In the genomic region with DNA sequence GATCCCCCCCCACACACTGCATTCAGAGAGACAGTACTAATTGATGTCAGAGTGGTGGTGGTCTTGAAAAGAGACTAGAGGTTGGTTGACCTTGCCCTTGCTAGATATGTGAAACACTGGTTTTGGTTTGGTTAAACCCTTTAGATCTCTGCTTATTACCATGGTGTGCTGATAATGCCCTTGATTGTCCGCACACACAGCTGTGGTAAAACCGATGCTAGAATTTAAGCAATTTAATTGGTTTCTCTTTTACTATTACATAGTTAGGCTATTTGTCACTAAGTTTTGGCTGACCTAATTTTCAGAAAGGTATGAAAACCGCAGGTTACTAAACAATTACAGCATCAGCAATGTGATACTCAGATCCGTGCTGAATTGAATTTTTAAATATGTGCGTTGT, we compare ENCODE assay signal across 8 mouse cellular contexts. TPM values are rescaled to one million over a fixed set of nuclear protein-coding genes. Genes with fewer than 3 reads are reported as not detected.
DNase-seq lines count a peak whose midpoint lies in the region; ATAC-seq and TF ChIP-seq lines count a peak whose summit lies in the region.

No protein-coding gene starts in this region.

- peak overlapping the region; percentile 83 for H3K4me2 ChIP-seq in intestine, embryonic 14.5 days (ENCODE audit: low read length)
- peak overlapping the region; percentile 84 for H3K4me2 ChIP-seq in neural tube, embryonic 13.5 days

- H3K36me3 ChIP-seq in intestine, embryonic 14.5 days (ENCODE audit: control insufficient read depth, insufficient read depth, low read length): 0 out of 2 replicates have a peak, but pooled peaks cover 4% of the 10 kb centered on the region
- H3K36me3 ChIP-seq in neural tube, embryonic 13.5 days: no peaks in the 10 kb centered on the region

- DNase-seq in left cerebral cortex, adult 2 months (ENCODE audit: extremely low spot score in 1 of 2, low spot score in 2 of 2): no peak
- DNase-seq in left cerebral cortex, postnatal 25 days (ENCODE audit: low spot score in 2 of 2): no peak
- DNase-seq in intestine, embryonic 14.5 days (ENCODE audit: low spot score): no peak
- no peak for DNase-seq in gastrocnemius, postnatal 10 days
- no peak for DNase-seq in left cerebral cortex, adult 11 months (ENCODE audit: low spot score)
- no peak for DNase-seq in adrenal gland, postnatal 14 days

- no peaks in the 10 kb centered on the region for H3K9me3 ChIP-seq in intestine, embryonic 14.5 days (ENCODE audit: control insufficient read depth, low read length)
- H3K9me3 ChIP-seq in neural tube, embryonic 13.5 days: peaks cover 2% of the 10 kb centered on the region; the same call in 1 of the 2 replicates

- WGBS in intestine, embryonic 14.5 days: 41% methylated on average over 5 of the region's 5 CpGs
- 48% methylated on average over 5 of the region's 5 CpGs for WGBS in neural tube, embryonic 13.5 days

- ATAC-seq in intestine, embryonic 14.5 days (replicated peaks; ENCODE audit: low FRiP score, low TSS enrichment, low read depth): no peak
- no peak for ATAC-seq in neural tube, embryonic 13.5 days (ENCODE audit: low read depth)

- H3K4me3 ChIP-seq in left cerebral cortex, adult 2 months: peak overlapping the region; percentile 97
- H3K4me3 ChIP-seq in brown adipose tissue, adult 24 weeks (ENCODE audit: insufficient read depth, low read depth, low read length): peak overlapping the region; percentile 100
- H3K4me3 ChIP-seq in intestine, embryonic 14.5 days (ENCODE audit: low read depth, low read length): peak overlapping the region; percentile 87
- H3K4me3 ChIP-seq in neural tube, embryonic 13.5 days: peak overlapping the region; percentile 85

- intact Hi-C loops in left cerebral cortex, adult 2 months (cut with DNase I): loop anchor here (2.0 kb wide), 1 partner anchor 39 kb away; no protein-coding TSS in a partner anchor
- intact Hi-C loops in left cerebral cortex, postnatal 25 days (cut with DNase I): no loop called here

- no peak overlapping the region for H3K27ac ChIP-seq in left cerebral cortex, adult 2 months
- peak overlapping the region; percentile 91 for H3K27ac ChIP-seq in brown adipose tissue, adult 24 weeks (replicated peaks; ENCODE audit: low read depth, low read length)
- H3K27ac ChIP-seq in intestine, embryonic 14.5 days (ENCODE audit: low read depth): no peak overlapping the region
- H3K27ac ChIP-seq in neural tube, embryonic 13.5 days (replicated peaks): 0 out of 2 replicates have a peak overlapping the region, but pooled peaks have one; percentile 94

- H3K27me3 ChIP-seq in intestine, embryonic 14.5 days (replicated peaks; ENCODE audit: control insufficient read depth, insufficient read depth, low read length): no peaks in the 10 kb centered on the region
- no peaks in the 10 kb centered on the region for H3K27me3 ChIP-seq in neural tube, embryonic 13.5 days

- H3K9ac ChIP-seq in intestine, embryonic 14.5 days (ENCODE audit: low read length): peak overlapping the region; percentile 93
- H3K9ac ChIP-seq in neural tube, embryonic 13.5 days: peak overlapping the region; percentile 92

- peaks cover 8% of the 10 kb centered on the region for H3K4me1 ChIP-seq in brown adipose tissue, adult 24 weeks (ENCODE audit: control insufficient read depth, insufficient read depth, insufficient read length, low read length)
- peaks cover 9% of the 10 kb centered on the region for H3K4me1 ChIP-seq in intestine, embryonic 14.5 days (replicated peaks; ENCODE audit: control insufficient read depth, insufficient read depth, low read length)
- peaks cover 29% of the 10 kb centered on the region for H3K4me1 ChIP-seq in neural tube, embryonic 13.5 days (replicated peaks)

- no peak for TF ChIP-seq CTCF in left cerebral cortex, adult 2 months (IDR thresholded peaks at IDR 0.05)

RNA-seq across cellular contexts. Expression of a gene that starts 1.6 kb away (rescaled TPM):
- total RNA-seq in left cerebral cortex, adult 2 months (2021): 10 to 100 TPM; 36.4 to 36.8 TPM
- total RNA-seq in left cerebral cortex, postnatal 25 days (2021): 10 to 100 TPM; 36.6 to 37.1 TPM
- 21.6 and 23.3 TPM in 2 replicates for polyA plus RNA-seq in brown adipose tissue, adult 24 weeks (2012; ENCODE audit: insufficient read depth, insufficient read length, missing spikeins)
- 15.8 TPM in 2 replicates for polyA plus RNA-seq in intestine, embryonic 14.5 days (2014; fragmentation: Nextera tagmentation; extraction: Ambion mirVana)
- polyA plus RNA-seq in neural tube, embryonic 13.5 days (2015; fragmentation: Nextera tagmentation; extraction: Ambion mirVana): 14.5 and 16.9 TPM in 2 replicates
- 10 to 100 TPM; 28.8 to 36.9 TPM for total RNA-seq in gastrocnemius, postnatal 10 days (2021)
- 52.1 and 53.6 TPM in 2 replicates for total RNA-seq in adrenal gland, postnatal 14 days (2021)

Comparison
In these comparisons a context has a peak if more than half of its experiments do, and no peak if none do; other contexts are left out.
1. H3K27ac ChIP-seq: peak in brown adipose tissue, adult 24 weeks (single experiment) and neural tube, embryonic 13.5 days (single experiment); none in left cerebral cortex, adult 2 months (single experiment) and intestine, embryonic 14.5 days (single experiment).
2. Peak in every context shown above with its lines, with median percentiles within 50 percentile points of each other: H3K4me3 ChIP-seq.